Mouse (Mus musculus) MEL (cell line): ENCODE results near the gene Ecm1. TPM values are rescaled to one million over a fixed set of nuclear protein-coding genes. Genes with fewer than 3 reads are reported as not detected.

ENCODE experiments used
- DNase-seq: peaks from one replicate; pipeline ENCODE4 v3.0.0; 2011; ENCODE audit warnings: low read depth, low spot score
- H3K27ac ChIP-seq: 2 replicates; pipeline ENCODE4 v1.5.1; 2012; ENCODE audit warnings: low read depth, mild to moderate bottlenecking, control low read depth, low read length, moderate library complexity; ENCODE audit not compliant: control insufficient read depth
- H3K27me3 ChIP-seq, 2 experiments: fragments of 150-350 bp in 1 of 2; sonication (generic) in 1 of 2; 2 replicates each; pipeline ENCODE4 v1.6.1; 2012; ENCODE audit warnings: low read length in 2 of 2, mild to moderate bottlenecking in 2 of 2, improper control_type of control experiment in 1 of 2, moderate library complexity in 1 of 2; ENCODE audit not compliant: insufficient read depth in 2 of 2, control insufficient read depth in 1 of 2
- H3K36me3 ChIP-seq, 2 experiments: 2 replicates each; pipeline ENCODE4 v1.6.1; 2012 to 2014; ENCODE audit warnings: low read length in 2 of 2, improper control_type of control experiment in 1 of 2, inconsistent platforms in 1 of 2, mild to moderate bottlenecking in 1 of 2; ENCODE audit not compliant: insufficient read depth in 2 of 2, control insufficient read depth in 1 of 2
- H3K4me1 ChIP-seq, 2 experiments: fragments of 150-350 bp in 1 of 2; sonication (generic) in 1 of 2; 2 replicates each; pipeline ENCODE4 v1.6.1; 2012; ENCODE audit warnings: low read length in 2 of 2, improper control_type of control experiment in 1 of 2, mild to moderate bottlenecking in 1 of 2; ENCODE audit not compliant: insufficient read depth in 2 of 2, control insufficient read depth in 1 of 2
- H3K4me3 ChIP-seq, 2 experiments: fragments of 150-350 bp in 1 of 2; sonication (generic) in 1 of 2; 2 replicates each; pipeline ENCODE4 v1.5.1; 2012; ENCODE audit warnings: low read depth in 2 of 2, low read length in 2 of 2, mild to moderate bottlenecking in 2 of 2, moderate library complexity in 2 of 2, control low read depth in 1 of 2, improper control_type of control experiment in 1 of 2; ENCODE audit not compliant: control insufficient read depth in 1 of 2, insufficient read depth in 1 of 2
- H3K79me2 ChIP-seq: 2 replicates; pipeline ENCODE4 v1.6.1; 2012; ENCODE audit warnings: mild to moderate bottlenecking, low read length, moderate library complexity; ENCODE audit not compliant: control insufficient read depth, poor library complexity, insufficient read depth
- H3K9ac ChIP-seq: 2 replicates; pipeline ENCODE4 v1.6.1; 2012; ENCODE audit warnings: low read depth, mild to moderate bottlenecking, control low read depth, low read length, moderate library complexity; ENCODE audit not compliant: control insufficient read depth, poor library complexity, severe bottlenecking
- H3K9me3 ChIP-seq: fragments of 150-350 bp; sonication (generic); replicated peaks from 2 replicates; pipeline ENCODE4 v1.6.1; 2012; ENCODE audit warnings: mild to moderate bottlenecking, low read length, improper control_type of control experiment, moderate library complexity; ENCODE audit not compliant: insufficient read depth
- BHLHE40 ChIP-seq: IDR thresholded peaks from 2 replicates; pipeline ENCODE4 v1.6.1; 2012; ENCODE audit warnings: low read depth, mild to moderate bottlenecking, inconsistent platforms, low read length, improper control_type of control experiment, borderline replicate concordance
- CHD1 ChIP-seq: IDR thresholded peaks from 2 replicates; pipeline ENCODE4 v1.6.1; 2012; ENCODE audit warnings: low read depth, mild to moderate bottlenecking, inconsistent platforms, low read length, improper control_type of control experiment
- CTCF ChIP-seq, 3 experiments: IDR thresholded peaks in 2 of 3; conservative IDR thresholded peaks in 1 of 3; 2 replicates each; pipeline ENCODE4 v1.5.1; 2011 to 2012; ENCODE audit warnings: low read length in 3 of 3, low read depth in 2 of 3, mild to moderate bottlenecking in 2 of 3, improper control_type of control experiment in 1 of 3, inconsistent platforms in 1 of 3, mixed read lengths in 1 of 3, moderate library complexity in 1 of 3; ENCODE audit not compliant: control insufficient read depth in 1 of 3, insufficient read depth in 1 of 3, poor library complexity in 1 of 3, severe bottlenecking in 1 of 3
- E2F4 ChIP-seq: IDR thresholded peaks from 2 replicates; pipeline ENCODE4 v1.6.1; 2011; ENCODE audit warnings: low read depth, low read length, improper control_type of control experiment, borderline replicate concordance
- EP300 ChIP-seq, 2 experiments: IDR thresholded peaks; 2 replicates each; pipeline ENCODE4 v1.6.1; 2011; ENCODE audit warnings: improper control_type of control experiment in 2 of 2, low read length in 2 of 2, low read depth in 1 of 2, mild to moderate bottlenecking in 1 of 2
- GABPA ChIP-seq: IDR thresholded peaks from 2 replicates; pipeline ENCODE4 v1.6.1; 2012; ENCODE audit warnings: low read depth, mild to moderate bottlenecking, inconsistent platforms, low read length, improper control_type of control experiment, moderate library complexity
- HCFC1 ChIP-seq: IDR thresholded peaks from 2 replicates; pipeline ENCODE4 v1.6.1; 2012; ENCODE audit warnings: low read depth, mild to moderate bottlenecking, inconsistent platforms, low read length, improper control_type of control experiment, moderate library complexity
- MAX ChIP-seq: IDR thresholded peaks from 2 replicates; pipeline ENCODE4 v1.6.1; 2011; ENCODE audit warnings: low read length, improper control_type of control experiment
- MEF2A ChIP-seq: IDR thresholded peaks from 2 replicates; pipeline ENCODE4 v1.6.1; 2014; ENCODE audit warnings: low read depth, mild to moderate bottlenecking, inconsistent platforms, low read length, improper control_type of control experiment; ENCODE audit not compliant: poor library complexity, insufficient replicate concordance, severe bottlenecking; ENCODE audit errors: extremely low read depth
- MXI1 ChIP-seq: IDR thresholded peaks from 2 replicates; pipeline ENCODE4 v1.6.1; 2011; ENCODE audit warnings: mild to moderate bottlenecking, low read depth, low read length, improper control_type of control experiment
- MYB ChIP-seq: IDR thresholded peaks from 2 replicates; pipeline ENCODE4 v1.6.1; 2011; ENCODE audit warnings: mild to moderate bottlenecking, low read depth, low read length, improper control_type of control experiment
- MYC ChIP-seq: IDR thresholded peaks from 2 replicates; pipeline ENCODE4 v1.6.1; 2011; ENCODE audit warnings: low read depth, mild to moderate bottlenecking, low read length, improper control_type of control experiment, moderate library complexity
- POLR2AphosphoS2 ChIP-seq: IDR thresholded peaks from 2 replicates; pipeline ENCODE4 v1.6.1; 2011; ENCODE audit warnings: low read length, improper control_type of control experiment
- RAD21 ChIP-seq: IDR thresholded peaks from 2 replicates; pipeline ENCODE4 v1.6.1; 2011; ENCODE audit warnings: mild to moderate bottlenecking, low read depth, low read length, improper control_type of control experiment
- RCOR1 ChIP-seq: IDR thresholded peaks from 2 replicates; pipeline ENCODE4 v1.6.1; 2012; ENCODE audit warnings: low read depth, mild to moderate bottlenecking, inconsistent platforms, low read length, improper control_type of control experiment
- SMC3 ChIP-seq: IDR thresholded peaks from 2 replicates; pipeline ENCODE4 v1.6.1; 2011; ENCODE audit warnings: low read depth, low read length, improper control_type of control experiment
- TBP ChIP-seq: IDR thresholded peaks from 2 replicates; pipeline ENCODE4 v1.8.0; 2011; ENCODE audit warnings: low read depth, low read length, improper control_type of control experiment
- TCF12 ChIP-seq: IDR thresholded peaks from 2 replicates; pipeline ENCODE4 v1.6.1; 2014; ENCODE audit warnings: low read depth, mild to moderate bottlenecking, inconsistent platforms, low read length, improper control_type of control experiment, moderate library complexity
- USF1 ChIP-seq: IDR thresholded peaks from 2 replicates; pipeline ENCODE4 v1.6.1; 2014; ENCODE audit warnings: low read depth, mild to moderate bottlenecking, inconsistent platforms, low read length, improper control_type of control experiment, moderate library complexity
- ZC3H11A ChIP-seq: IDR thresholded peaks from 2 replicates; pipeline ENCODE4 v1.6.1; 2012; ENCODE audit warnings: low read depth, mild to moderate bottlenecking, inconsistent platforms, low read length, improper control_type of control experiment
- ZKSCAN1 ChIP-seq: IDR thresholded peaks from 2 replicates; pipeline ENCODE4 v1.6.1; 2012; ENCODE audit warnings: low read depth, mild to moderate bottlenecking, inconsistent platforms, low read length, improper control_type of control experiment, moderate library complexity
- ZMIZ1 ChIP-seq: IDR thresholded peaks from 2 replicates; pipeline ENCODE4 v1.6.1; 2012; ENCODE audit warnings: low read depth, mild to moderate bottlenecking, inconsistent platforms, low read length, improper control_type of control experiment, moderate library complexity
- polyA plus RNA-seq, 2 experiments: library from polyadenylated mRNA; stranded (reverse) in 1 of 2; unstranded in 1 of 2; fragments of >175 nt in 1 of 2; fragments of >200 nt in 1 of 2; gene quantifications; 2 replicates each; pipeline versions ENCODE4 v1.2.1 to v1.2.4; 2012; ENCODE audit warnings: low replicate concordance in 2 of 2, low read depth in 1 of 2; ENCODE audit not compliant: insufficient read length in 2 of 2, insufficient read depth in 1 of 2, missing spikeins in 1 of 2
- total RNA-seq: library from RNA; depleted of rRNA; stranded (reverse); fragments of 300-350 nt; gene quantifications from 2 replicates; pipeline ENCODE4 v1.2.3, GENCODE M21; 2012

Ecm1 gene
- total and polyA plus RNA-seq, 3 experiments, result 1.0 to 9.5 TPM; not detected in 1

GRCm38 (mm10) chr3:95771985-95772384 lies 32.6 kb upstream of the Ecm1 start:
- H3K27ac ChIP-seq, result no peak overlapping the region
- no peaks in the 10 kb centered on the region for H3K4me1 ChIP-seq
- H3K9me3 ChIP-seq, result no peaks in the 10 kb centered on the region
- no peaks in the 10 kb centered on the region for H3K27me3 ChIP-seq
- H3K4me3 ChIP-seq, result no peak overlapping the region
- peaks cover 0 to 51% of the 10 kb centered on the region in 2 experiments; a peak in 2 of 4 replicates for H3K36me3 ChIP-seq
- H3K9ac ChIP-seq, result no peak overlapping the region
- peak; percentile 62 for DNase-seq
- peak; percentile 68 for TF ChIP-seq ZC3H11A
- TF ChIP-seq TBP, result 0 out of 2 replicates have a peak, but pooled peaks have one; percentile 23
- peak; percentile 84 for TF ChIP-seq SMC3
- peak; percentile 74 for TF ChIP-seq RAD21
- peak; percentile 40 to 76 (median 71) for TF ChIP-seq CTCF (IDR thresholded peaks at IDR 0.05 in 2 of 3, conservative IDR thresholded peaks at IDR 0.05 in 1 of 3; ENCODE audit: control insufficient read depth in 1 of 3, insufficient read depth in 1 of 3, low read depth in 2 of 3, low read length in 3 of 3, poor library complexity in 1 of 3, severe bottlenecking in 1 of 3)
- TF ChIP-seq MYC, result no peak
- H3K79me2 ChIP-seq, result no peaks in the 10 kb centered on the region

- Histone ChIP-seq H3K9me3 (no peaks in the 10 kb centered on the region), H3K79me2 (no peaks in the 10 kb centered on the region), H3K27ac (no peak overlapping the region), H3K4me1 (no peaks in the 10 kb centered on the region), H3K36me3 (peaks cover 0 to 16% of the 10 kb centered on the region in 2 experiments; a peak in 2 of 4 replicates), H3K4me3 (no peak overlapping the region), H3K27me3 (no peaks in the 10 kb centered on the region), H3K9ac (no peak overlapping the region)
- TF ChIP-seq EP300 (IDR thresholded peaks at IDR 0.05; ENCODE audit: low read depth in 1 of 2, low read length in 2 of 2) (no peak), ZC3H11A (peak; percentile 20; the same call in 1 of the 2 replicates), TBP (no peak), CTCF (IDR thresholded peaks at IDR 0.05 in 2 of 3, conservative IDR thresholded peaks at IDR 0.05 in 1 of 3; ENCODE audit: control insufficient read depth in 1 of 3, insufficient read depth in 1 of 3, low read depth in 2 of 3, low read length in 3 of 3, poor library complexity in 1 of 3, severe bottlenecking in 1 of 3) (peak; percentile 29 to 48 (median 40)), SMC3 (peak; percentile 33; the same call in 1 of the 2 replicates), MXI1 (no peak), ZMIZ1 (no peak), MYB (no peak), RAD21 (peak; percentile 42)
- DNase-seq, result no peak
Observed at GRCm38 (mm10) chr3:95765534-95765933, 26.2 kb upstream of the Ecm1 start.

GRCm38 (mm10) chr3:95763811-95764210 lies 24.4 kb upstream of the Ecm1 start:
- DNase-seq, result no peak
- H3K27me3 ChIP-seq, result no peaks in the 10 kb centered on the region
- H3K27ac ChIP-seq, result no peak overlapping the region
- peaks cover 0 to 8% of the 10 kb centered on the region in 2 experiments; a peak in 2 of 4 replicates for H3K36me3 ChIP-seq
- H3K9me3 ChIP-seq, result no peaks in the 10 kb centered on the region
- no peak overlapping the region for H3K9ac ChIP-seq
- H3K79me2 ChIP-seq, result no peaks in the 10 kb centered on the region
- H3K4me3 ChIP-seq, result no peak overlapping the region
- no peaks in the 10 kb centered on the region for H3K4me1 ChIP-seq
- no peak for TF ChIP-seq MAX
- no peak for TF ChIP-seq TBP
- no peak for TF ChIP-seq GABPA
- no peak for TF ChIP-seq E2F4
- no peak for TF ChIP-seq MEF2A
- TF ChIP-seq RCOR1, result no peak
- no peak for TF ChIP-seq CHD1
- no peak for TF ChIP-seq MXI1
- TF ChIP-seq POLR2AphosphoS2, result no peak
- TF ChIP-seq MYC, result no peak
- TF ChIP-seq USF1, result no peak
- no peak for TF ChIP-seq TCF12
- TF ChIP-seq HCFC1, result no peak
- no peak for TF ChIP-seq BHLHE40
- no peak for TF ChIP-seq ZKSCAN1
